Mouse (Mus musculus) gastrocnemius, adult 18-20 months (tissue): Measurements from ENCODE around the gene Krt16. TPM values are rescaled to one million over a fixed set of nuclear protein-coding genes. Genes with fewer than 3 reads are reported as not detected.

Source experiments
- DNase-seq: peaks from one replicate; pipeline ENCODE4 v3.0.0; 2021; ENCODE audit warnings: low spot score
- long read RNA-seq, 2 experiments: library from polyadenylated mRNA; stranded (forward); transcript quantifications; one replicate each; pipeline ENCODE4 v2.0.0; 2021
- total RNA-seq, 2 experiments: library from RNA; stranded (reverse); gene quantifications; 2 replicates each; pipeline ENCODE4 v1.2.3; 2021

Krt16 gene
- not detected for total RNA-seq
- long read RNA-seq, experiment 1: 0 reads
- long read RNA-seq, experiment 2: 0 reads

DNA sequence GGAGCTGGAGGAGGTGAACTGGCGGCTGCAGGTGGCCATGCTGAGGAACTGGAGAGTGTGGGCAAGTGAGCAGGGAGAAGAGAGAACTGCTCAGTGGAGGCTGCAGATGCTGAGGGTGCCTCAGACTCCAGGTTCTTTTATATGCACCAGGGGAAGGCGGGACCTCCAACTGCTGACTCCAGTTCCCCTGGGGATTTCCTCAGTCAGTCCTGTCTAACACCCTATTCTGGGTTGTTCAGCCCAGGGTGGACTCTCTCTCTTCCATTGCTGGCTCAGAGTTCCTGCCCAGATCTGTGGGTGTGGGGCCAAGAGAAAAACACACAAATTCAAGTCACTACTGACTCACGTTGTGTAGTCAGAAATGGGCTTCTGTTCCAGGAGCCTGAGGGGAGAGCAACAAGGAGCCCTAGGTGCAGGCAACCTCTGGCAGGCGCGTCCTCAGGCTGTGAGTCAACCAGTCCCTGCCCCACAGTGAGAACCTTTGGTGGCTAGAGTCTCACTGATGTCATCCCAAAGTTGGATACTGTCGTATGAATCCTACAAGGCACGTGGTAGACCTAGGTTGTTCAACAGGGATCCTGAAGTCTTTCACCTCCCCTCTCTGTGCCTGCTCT lies at the start of gene Krt16:
TSS of gene Krt16 (minus strand) at position 51 of the 614 bp plus-strand sequence.
- DNase-seq: no peak

DNA sequence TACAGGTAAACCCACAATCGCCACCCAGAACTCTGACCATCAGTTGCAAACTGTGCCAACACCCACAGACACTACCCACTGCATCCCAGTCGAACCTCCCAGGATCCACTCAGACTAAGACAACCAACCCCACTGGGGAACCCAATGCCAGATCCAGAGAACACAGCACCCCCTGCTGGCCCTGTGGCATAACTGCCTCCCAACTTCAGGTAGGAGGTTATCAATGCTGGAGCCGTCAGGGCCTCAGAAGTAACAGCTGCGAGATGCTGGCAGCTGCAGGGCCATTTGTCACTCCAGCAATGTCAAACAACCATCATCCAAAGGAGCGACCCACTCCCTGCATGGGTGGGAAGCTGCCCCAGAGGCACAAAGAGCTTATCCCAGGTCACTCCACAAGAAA lies 49.1 kb upstream of the Krt16 start:
- no peak for DNase-seq

- peak; percentile 76 for DNase-seq
Measured at GRCm38 (mm10) chr11:100295308-100295707, 46.6 kb upstream of the Krt16 start.

- DNase-seq: no peak
Measured at GRCm38 (mm10) chr11:100292884-100293283, 44.2 kb upstream of the Krt16 start.

DNA sequence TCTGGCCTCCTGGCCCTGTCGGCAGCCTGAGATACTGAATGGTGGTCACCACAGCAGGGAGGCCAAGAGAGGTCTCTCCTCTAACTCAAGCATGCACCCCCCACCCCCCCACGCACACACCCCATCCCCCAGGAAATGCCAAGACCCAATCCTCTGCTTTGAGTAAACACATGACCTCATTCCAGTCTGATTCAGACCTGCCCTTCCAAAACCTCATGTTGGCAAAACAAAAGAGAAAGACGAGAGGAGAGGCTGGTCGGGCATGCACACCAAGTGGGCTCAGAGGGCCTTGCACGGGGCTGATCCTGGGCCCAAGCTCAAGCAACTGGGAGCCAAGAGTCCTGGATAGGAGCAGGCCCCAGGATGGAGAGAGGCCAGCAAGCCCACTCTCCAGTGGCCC lies 41.5 kb upstream of the Krt16 start:
- DNase-seq: no peak

GRCm38 (mm10) chr11:100288942-100289341 lies 40.2 kb upstream of the Krt16 start:
- peak; percentile 30 for DNase-seq

DNA sequence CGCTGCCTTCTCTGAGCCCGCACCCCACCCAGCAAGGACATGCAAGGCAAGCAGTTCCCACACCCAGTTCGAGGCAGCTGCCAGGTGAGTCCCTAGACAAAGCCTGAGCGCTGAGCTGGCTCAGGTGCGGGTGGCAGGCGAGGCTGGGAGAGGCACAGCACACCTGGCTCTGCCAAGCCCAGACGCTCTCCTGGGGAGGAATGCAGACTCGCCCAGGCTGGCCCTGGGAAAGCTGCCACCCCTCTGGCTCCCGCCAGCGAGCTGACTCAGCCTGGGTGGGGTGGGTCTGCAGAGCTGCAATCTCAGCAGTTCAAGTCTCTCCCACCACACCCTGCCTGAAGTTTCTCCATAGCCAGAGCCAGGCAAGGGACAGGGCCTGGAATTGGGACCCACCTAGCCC lies 38.3 kb upstream of the Krt16 start:
- peak; percentile 72 for DNase-seq

DNA sequence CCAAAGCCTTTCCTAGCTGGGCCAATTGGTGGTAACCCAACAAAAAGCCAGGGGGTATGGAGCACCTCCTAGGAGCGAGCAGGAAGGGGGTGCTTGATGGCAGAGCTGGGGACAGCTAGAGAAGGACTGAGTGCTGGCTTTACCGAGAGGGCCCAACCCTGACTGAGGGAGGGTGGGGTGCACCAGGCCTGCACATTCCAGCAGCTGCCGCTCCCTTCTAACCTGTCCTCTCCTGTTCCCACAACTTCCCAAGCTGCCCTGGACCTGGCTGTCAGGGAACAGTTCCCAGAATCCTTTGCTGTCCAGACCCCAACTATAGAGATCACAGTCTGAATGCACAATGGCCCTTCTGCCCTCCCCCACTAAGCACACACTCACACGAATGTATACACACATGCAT lies 36.3 kb upstream of the Krt16 start:
- no peak for DNase-seq

- DNase-seq: peak; percentile 70
Measured at GRCm38 (mm10) chr11:100282549-100282948, 33.8 kb upstream of the Krt16 start.

- DNase-seq: peak; percentile 85
Measured at GRCm38 (mm10) chr11:100281596-100282544, 33.2 kb upstream of the Krt16 start.

GRCm38 (mm10) chr11:100278759-100279158 lies 30.1 kb upstream of the Krt16 start:
- DNase-seq: no peak

DNA sequence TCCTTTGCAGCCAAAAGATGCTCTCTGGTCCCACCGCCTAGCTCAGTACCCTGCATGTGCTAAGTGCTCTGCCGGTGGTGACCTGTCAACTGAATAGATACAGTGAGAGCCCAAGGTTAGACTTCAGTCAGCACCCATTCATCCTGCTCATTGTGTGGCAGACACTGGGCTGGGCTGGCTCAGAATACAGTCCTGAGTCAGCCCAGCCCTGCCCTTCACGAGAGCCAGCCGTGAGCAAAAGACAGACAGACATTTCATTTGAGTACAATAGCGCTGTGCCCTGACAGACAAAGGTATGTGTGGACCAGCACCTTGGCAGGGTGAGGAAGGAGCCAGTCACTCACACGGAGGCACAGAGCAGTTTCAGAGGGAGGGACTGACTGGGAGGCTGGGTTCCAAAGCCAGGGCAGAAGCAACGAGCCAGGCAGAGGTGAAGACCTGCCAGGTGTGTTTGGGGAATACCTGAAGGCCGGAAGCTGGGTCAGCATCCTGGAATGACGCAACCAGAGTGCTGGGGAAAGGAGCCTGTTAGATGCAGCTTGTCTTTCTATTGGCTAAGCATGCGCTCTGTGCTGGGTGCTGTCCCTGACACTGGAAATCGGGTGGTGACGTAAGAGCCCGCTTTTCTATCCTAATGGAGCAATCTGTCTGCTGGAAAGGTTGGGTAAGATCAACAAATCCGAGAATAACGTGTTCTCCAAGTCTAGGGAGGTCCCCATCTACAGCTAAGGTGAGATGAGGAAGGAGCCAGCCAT lies 29.2 kb upstream of the Krt16 start:
- DNase-seq: no peak

- no peak for DNase-seq
Measured at GRCm38 (mm10) chr11:100275466-100275865, 26.8 kb upstream of the Krt16 start.

GRCm38 (mm10) chr11:100274719-100275118 lies 26.0 kb upstream of the Krt16 start:
- no peak for DNase-seq

DNA sequence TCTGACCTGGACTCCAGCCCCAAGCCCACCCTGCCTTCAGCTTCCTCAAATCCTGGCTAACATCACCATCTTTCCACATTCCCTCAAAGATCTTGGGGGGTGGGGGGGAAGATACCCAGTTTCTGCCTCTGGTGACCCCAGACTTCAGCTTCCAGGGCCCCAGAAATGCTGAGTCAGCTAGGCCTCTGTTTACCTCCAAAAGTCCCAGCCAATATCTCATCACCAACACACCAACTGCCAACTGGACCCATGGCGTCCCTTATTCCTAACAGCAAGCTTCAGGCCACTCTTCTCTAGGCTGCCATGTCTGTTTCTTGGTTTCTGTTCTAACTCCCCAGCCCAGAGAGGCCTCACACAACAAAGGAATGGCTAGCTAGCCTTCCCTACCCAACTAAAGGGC lies 23.2 kb upstream of the Krt16 start:
- no peak for DNase-seq

DNA sequence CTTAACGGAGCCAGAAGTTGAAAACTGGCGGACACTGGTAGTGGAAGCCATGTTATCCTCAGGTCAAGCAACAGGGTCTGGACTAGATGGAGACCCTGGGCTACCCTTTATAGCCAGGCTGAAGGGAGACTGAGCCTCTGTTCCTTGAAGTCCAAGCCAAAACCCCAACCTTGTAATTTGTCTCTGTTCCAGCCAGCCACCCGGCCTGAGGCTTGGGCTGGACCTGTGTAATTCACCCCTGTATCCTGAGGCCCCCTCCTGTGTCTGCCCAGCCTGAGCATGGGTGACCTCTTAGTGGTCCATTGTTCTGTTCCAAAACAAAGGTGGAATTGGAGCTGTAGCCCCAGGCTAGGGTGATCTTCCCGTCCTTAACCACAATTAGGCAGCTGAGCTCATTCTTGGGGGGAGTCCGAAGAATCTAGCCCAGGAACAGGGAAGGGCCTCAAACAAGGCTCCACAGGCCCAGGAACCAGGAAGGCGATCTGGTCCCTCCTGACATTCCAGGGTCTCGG lies 21.2 kb upstream of the Krt16 start, which contains the start of gene Krt42:
TSS of gene Krt42 (minus strand) at position 51 of the 512 bp plus-strand sequence.
- DNase-seq: no peak

DNA sequence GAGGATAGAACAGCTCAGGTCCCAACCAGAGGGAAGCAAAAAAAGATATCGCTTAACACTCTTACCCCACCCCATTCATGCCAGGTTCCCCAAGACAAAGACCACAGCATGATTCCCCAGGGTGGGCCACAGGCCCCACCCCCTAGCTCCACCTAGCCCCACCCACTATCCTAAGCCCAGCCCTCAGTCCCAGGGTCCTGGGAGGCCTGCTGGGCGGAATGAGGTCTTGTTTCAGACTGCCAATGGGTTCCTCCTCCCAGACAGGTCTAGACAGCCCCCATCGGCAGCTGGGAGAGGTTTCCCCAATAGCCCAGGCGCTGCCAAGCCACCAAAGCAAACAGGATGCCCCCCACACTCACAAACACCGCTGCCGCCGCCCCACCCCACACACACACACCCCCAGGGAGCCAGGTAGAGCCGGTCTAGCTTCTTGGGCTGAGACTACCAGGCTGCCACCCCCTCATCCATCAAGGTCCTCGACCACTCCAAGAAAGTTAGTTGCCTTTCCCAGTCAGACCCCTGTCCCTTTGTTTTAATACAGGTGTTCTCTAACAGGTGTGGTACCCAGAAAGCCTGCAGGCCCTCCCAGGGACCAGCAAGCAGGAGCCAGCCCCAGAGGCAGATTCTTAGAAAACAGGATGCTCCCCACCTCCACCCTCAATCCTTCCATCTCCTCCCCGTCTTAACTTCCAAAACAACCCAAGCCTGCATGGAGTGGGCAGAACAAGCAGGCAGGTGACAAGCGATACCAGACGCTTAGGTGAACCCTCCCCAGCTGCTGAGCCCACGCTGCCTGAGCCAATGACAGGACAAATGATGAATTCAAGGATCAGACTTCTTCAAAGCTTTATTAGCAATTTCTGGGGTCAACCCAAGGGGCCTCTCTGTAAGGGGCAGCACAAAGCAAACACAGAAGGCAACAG lies 13.6 kb upstream of the Krt16 start:
- no peak for DNase-seq

DNA sequence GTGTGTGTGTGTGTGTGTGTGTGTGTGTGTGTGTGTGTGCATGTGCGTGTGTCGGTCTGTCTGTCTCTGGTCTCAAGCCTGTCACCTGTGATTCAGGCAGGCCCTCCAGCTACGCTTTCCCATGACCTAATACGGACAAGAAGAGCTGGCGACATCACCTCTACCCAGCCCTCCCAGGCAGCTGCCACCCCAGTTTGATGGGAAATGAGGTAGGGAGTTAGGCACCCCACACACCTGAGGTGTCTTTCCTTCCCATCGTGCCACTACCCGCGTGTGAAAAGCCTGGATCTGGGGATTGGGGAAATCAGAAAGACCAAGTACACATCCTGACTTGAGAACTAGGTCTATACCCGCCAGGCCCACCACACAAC lies 12.5 kb upstream of the Krt16 start:
- DNase-seq: no peak

- no peak for DNase-seq
Measured at GRCm38 (mm10) chr11:100260514-100261234, 12.0 kb upstream of the Krt16 start, which contains the start of gene Krt17. Gene Krt17 (minus strand): TSS chr11:100261029.

GRCm38 (mm10) chr11:100259079-100259478 lies 10.4 kb upstream of the Krt16 start:
- no peak for DNase-seq
